Mouse (Mus musculus): ENCODE results near the gene Rgs4. TPM values are rescaled to one million over a fixed set of nuclear protein-coding genes. Genes with fewer than 3 reads are reported as not detected.

The Rgs4 gene
- total RNA-seq (2023), result not detected

DNA sequence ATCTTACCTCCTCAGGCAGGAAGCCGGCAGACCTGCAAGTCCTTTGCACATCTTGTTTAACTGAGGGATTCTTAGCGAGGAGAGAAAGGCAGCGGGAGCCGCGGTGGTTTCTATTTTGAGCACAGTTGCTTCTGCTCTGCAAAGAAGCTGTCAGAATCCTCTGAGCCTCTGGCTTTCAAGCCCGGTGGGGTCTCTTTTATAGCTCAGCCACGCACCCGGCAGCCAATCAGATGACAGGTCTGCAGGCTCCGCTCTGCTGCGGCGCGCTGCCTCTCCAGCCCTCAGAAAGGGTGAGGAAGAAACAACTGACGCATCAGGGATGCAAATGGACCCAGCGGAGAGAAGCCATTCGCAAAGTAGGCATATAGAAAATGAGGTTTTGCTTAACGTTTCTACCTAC is at the start of gene Rgs4:
Gene Rgs4 (minus strand): TSS at position 170 of the 400 bp plus-strand sequence.

Other genes with a start within 250 kb of the Rgs4 start
- gene Nuf2, start 216.2 kb downstream of the Rgs4 start, total RNA-seq (2023), result 0.44 TPM
- not detected for gene Rgs5, start 92.1 kb downstream of the Rgs4 start, total RNA-seq (2023)
- not detected for gene Ccdc190, start 181.0 kb upstream of the Rgs4 start, total RNA-seq (2023)
- gene Hsd17b7, start 221.6 kb upstream of the Rgs4 start, total RNA-seq (2023), result 8.9 TPM